Mouse (Mus musculus) large intestine, adult 2 months (tissue): ENCODE results near the gene Engase. TPM values are rescaled to one million over a fixed set of nuclear protein-coding genes. Genes with fewer than 3 reads are reported as not detected.

Experiments used
- DNase-seq: peaks from one replicate; pipeline ENCODE4 v3.0.0-alpha.2; 2012; ENCODE audit warnings: low read depth, low spot score
- WGBS: fragments of 180-500 bp; shearing (Covaris S2); methylation state at CpG from one replicate; pipeline ENCODE4 v1.1.7; 2018; 5-methylcytosine and 5-hydroxymethylcytosine counted together
- polyA plus RNA-seq: library from polyadenylated mRNA; depleted of rRNA; stranded (reverse); fragments of >200 nt; gene quantifications from 2 replicates; pipeline ENCODE4 v1.2.3, GENCODE M21; 2012

The Engase gene
- polyA plus RNA-seq, 1 experiment: 27.0 TPM

DNA sequence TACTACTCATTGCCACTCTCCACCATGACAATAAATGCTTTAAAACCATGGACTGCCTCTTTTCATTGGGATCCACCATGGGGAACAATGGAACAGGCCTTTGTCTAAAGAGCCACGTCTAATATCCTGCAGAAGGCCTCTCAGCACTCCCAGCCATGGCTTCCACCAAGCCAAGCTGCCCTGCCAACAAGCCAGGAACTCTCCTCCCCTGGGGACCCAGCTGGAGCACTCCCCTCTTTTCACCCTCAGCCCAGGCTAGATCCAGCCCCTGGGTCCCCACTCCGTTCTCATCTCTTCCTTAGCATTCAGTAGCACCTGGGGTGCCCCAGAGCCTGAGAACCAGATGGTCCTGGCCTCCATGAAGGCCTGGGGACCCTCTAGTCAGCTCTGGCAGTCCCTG, 23.7 kb upstream of the Engase start:
- 81% methylated on average over 2 of the region's 2 CpGs for WGBS
- no peak for DNase-seq

DNA sequence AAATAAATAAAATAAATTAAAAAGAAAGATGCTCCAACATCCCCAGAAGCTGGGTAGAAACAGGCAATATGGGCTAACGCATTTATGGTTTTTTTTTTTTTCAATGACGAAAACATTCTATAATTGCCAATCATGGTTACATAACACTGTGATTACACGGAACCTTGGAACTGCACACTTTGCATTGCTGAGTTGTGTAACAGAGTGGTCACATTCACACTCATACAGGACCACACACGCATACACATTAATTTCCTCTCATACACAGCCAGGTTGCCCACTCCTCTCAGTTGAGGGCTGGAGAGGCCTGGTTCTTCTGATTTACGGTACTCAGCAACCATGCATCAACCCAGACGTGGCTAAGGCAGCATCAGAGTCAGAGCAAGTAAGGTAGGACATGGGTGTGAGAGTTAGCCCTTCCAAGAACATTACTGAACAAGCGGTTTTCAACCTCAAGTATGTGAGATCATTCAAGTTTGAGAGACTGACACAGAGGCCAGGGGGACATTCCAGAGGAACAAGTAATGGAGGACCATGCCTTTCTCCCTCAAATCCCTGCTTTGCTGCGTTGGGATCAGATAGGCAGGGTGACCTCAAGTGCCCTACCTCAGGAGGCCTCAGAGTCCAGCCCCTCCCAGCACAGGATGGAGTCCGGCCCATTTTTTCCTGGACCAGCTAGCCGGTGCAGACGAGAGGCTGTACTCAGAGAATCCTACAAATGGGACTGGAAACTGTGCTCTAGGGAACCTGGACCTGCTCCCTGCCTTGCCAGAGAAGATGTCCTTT, 22.6 kb upstream of the Engase start:
- WGBS: 67% methylated on average over 11 of the region's 11 CpGs
- no peak for DNase-seq

GRCm38 (mm10) chr11:118455788-118456187, 20.8 kb upstream of the Engase start:
- no peak for DNase-seq
- WGBS: 79% methylated on average over 6 of the region's 6 CpGs

DNA sequence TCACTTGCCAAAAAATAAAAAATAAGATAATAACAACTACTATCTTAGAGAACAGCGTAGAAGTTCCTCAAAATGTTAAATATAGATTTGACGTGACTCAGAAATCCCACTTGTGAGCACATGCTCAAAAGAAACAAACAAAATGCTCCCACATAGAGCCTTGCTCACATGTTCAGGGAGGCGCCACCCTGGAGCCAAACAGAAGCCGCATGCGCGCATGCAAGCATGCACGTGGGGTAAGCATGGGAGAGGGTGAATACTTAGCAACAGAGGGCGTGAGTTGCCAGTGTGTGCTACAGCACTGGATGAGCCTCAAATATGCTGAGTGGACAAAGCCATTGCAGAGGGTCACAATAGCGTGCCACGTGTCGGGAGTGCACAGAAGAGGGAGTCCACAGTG, 19.7 kb upstream of the Engase start:
- no peak for DNase-seq
- WGBS: 77% methylated on average over 11 of the region's 11 CpGs

DNA sequence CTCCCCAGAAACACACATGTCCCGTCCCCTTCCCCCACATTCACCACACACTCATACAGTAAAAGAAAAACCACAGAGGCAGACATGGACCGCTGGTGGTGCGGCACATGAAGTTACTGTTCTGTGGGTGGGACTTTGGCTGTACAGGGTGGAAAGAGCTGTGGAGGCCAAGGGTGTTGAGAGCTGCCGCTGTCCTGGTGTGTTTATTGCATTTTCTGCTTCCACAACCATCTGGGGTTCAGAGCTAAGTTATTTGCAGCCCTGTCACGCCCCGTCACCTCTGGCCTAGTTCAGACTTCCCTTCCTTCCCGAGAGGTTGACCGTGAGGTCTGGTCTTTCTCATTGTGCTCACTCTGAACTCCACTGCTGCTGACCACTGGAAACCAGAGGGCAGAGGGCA, 17.6 kb upstream of the Engase start:
- 9% methylated on average over 8 of the region's 8 CpGs for WGBS
- no peak for DNase-seq

DNA sequence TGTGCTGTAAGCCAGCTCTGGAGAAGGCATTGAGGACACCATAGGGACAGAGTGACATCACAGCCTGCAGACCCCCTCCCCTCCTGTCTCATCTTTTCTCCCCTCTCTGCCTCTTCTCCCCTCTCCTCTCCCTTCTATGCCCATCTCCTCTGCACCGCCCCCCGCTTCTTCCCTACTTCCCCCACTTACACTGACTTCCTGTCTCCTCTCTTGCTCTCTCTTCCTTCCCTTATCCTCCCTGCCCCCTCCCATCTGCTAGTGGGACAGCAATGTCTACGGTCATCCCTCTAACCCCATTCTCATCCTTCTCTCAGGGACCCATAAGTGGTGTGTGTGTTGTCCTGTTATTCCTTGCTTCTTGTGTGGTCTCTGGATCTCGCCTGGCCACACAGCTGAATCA, 17.1 kb upstream of the Engase start:
- WGBS: 60% methylated on average over 4 of the region's 4 CpGs
- no peak for DNase-seq

DNA sequence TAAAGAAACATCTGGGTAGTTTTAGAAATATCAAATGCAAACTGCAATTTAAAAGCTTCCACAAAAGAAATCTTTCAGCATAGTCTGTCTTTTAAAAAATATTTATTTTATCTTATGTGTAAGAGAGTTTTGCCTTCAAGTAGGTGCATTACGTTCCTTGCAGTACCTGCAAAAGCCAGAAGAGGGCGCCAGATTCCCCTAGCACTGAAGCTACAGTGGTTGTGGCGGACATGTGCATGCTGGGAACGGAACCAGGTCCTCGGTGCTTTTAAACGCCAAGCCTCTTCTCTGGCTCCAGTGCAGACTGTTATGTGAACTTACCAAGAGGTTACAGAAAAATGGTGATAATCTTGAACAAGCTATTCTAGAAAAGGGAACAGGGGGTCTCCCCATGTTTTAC, 16.3 kb upstream of the Engase start:
- DNase-seq: no peak
- 81% methylated on average over 6 of the region's 6 CpGs for WGBS

DNA sequence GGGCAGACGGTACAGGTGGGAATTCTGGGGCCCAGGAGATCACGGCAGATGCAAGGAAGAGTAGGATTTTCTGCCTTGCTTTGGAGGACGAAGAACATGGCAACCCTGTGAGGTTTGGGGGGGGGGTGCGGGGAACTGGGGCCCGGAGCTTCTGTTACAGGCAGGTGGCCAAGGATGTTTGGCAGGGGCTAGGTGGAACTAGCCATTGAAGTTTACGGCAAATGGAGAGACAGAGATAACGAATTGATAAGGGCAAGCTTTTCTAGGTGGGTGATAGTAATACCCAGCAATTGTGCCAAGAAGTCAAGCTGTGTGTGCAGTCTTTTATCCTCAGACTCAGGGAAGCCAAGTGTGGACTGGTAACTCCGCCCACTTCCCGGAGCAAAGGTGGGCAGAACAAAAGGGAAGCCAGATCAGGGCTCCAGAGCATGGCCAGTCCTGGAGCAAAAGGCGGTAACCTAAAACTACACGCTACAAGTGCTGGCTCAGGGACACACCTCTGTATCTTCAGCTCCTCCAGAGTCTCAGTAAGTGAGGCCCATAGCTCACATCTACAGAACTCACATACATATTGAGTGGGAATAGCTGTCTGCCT, 9.1 kb upstream of the Engase start:
- WGBS: 35% methylated on average over 11 of the region's 11 CpGs
- no peak for DNase-seq

GRCm38 (mm10) chr11:118469509-118470160, 7.0 kb upstream of the Engase start:
- WGBS: 26% methylated on average over 10 of the region's 10 CpGs
- no peak for DNase-seq

- WGBS: 7% methylated on average over 12 of the region's 12 CpGs
These were observed 6.2 kb upstream of the Engase start for GRCm38 (mm10) chr11:118470234-118470966.

DNA sequence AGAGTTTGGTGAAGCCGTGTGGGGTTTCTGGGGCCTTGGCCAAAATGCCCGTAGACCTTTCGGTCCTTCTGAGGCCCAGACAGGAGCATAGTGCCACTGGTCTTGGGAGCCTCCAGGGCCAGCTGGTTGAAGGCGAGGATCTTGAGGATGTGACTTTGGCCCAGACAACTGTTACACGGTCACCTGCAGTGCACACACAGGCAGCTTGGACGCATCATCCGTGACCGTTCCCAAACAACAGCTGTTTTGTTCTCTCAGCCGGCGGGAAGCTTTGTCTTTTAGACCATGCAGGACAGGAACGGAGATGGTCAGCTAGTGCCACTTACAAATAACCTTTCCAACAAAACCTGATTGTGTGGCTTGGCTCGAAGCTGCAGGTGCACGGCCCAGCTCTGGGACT, 5.0 kb upstream of the Engase start:
- 28% methylated on average over 13 of the region's 13 CpGs for WGBS
- DNase-seq: no peak

More at GRCm38 (mm10) chr11:118470234-118470966, 6.2 kb upstream of the Engase start:
- DNase-seq: peak; percentile 81

- no peak for DNase-seq
- WGBS: 9% methylated on average over 1 of the region's 1 CpGs
These were observed 3.5 kb upstream of the Engase start for GRCm38 (mm10) chr11:118473161-118473560.

DNA sequence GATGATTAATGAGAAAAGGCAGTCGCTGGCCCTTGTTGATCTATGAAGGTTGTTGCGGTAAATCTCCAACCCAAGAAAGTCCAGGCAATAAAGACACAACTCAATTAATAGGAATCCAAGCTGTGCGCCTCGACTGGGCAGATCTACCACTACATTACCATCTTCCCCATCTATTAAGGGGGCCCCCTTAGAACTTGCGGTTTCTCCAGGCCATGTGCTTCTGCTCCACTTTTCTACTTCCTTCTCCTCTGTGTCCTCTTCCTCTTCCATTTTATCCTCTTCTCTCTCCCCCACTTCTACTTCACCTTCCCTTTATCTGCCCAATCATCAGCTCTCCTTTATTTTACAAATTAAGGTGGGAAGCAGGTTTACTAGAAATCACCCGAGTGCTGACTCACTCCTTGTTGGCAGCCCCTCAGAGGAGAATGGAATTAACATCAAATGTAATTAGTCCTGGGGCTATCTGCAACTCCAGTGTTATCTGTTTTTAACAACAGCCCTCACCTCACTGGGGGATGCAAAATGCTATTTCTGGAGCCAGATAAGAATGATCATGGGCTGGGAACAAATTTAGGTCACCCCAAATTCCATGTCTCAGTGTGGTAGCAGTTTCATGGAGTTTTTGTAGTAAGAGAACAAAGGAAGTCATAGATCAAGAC, 2.7 kb upstream of the Engase start:
- no peak for DNase-seq
- WGBS: 63% methylated on average over 6 of the region's 6 CpGs

- 22% methylated on average over 7 of the region's 7 CpGs for WGBS
- peak; percentile 82 for DNase-seq
These were observed 1.0 kb upstream of the Engase start for GRCm38 (mm10) chr11:118475496-118476083.

GRCm38 (mm10) chr11:118479776-118480175, 3.1 kb downstream of the Engase start:
- 75% methylated on average over 12 of the region's 12 CpGs for WGBS
- DNase-seq: no peak

- DNase-seq: no peak
- 92% methylated on average over 11 of the region's 11 CpGs for WGBS
These were observed 4.6 kb downstream of the Engase start for GRCm38 (mm10) chr11:118481231-118481630.

DNA sequence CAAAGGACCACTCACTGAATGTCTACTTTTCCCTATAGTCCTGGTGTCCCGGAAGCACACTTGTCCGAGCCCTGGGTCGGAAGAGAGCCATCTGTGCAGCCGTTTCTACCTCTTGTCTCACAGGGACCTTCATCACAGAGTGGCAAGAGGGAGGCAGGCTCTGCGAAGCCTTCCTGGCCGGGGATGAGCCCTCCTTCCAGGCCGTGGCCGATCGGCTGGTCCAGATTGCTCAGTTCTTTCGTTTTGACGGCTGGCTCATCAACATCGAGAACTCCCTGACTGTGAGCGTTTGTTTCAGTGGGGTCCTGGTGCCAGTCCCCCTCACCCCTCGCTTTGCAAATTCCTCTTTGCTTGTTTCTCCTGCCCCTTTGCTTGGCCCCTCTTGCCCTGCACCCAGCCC, 5.1 kb downstream of the Engase start:
- no peak for DNase-seq
- WGBS: 90% methylated on average over 14 of the region's 14 CpGs

GRCm38 (mm10) chr11:118484169-118484568, 7.5 kb downstream of the Engase start:
- 90% methylated on average over 8 of the region's 8 CpGs for WGBS
- DNase-seq: no peak

DNA sequence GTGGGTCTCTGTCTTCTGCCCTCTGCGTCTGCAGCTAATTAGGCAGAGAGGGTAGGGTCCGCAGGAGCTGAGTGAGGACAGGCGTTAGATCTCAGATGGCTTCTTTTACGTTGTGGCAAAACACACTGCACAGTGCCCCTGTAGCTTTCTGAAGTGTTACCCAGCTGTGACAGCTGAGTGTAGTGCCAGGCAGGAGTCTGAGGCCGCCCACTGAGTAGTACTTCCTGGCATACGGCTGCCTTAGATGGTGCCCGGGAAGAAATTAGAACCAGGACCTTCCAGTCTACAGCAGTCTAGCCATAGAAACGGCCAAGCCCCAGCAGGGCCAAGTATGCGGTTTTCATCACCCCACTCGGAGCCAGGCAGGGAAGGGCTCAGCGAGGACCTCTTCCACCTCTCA, 8.7 kb downstream of the Engase start:
- DNase-seq: no peak
- 89% methylated on average over 11 of the region's 11 CpGs for WGBS
